Mouse (Mus musculus) macrophage (primary cell): ENCODE data around the gene Hspg2. TPM values are rescaled to one million over a fixed set of nuclear protein-coding genes. Genes with fewer than 3 reads are reported as not detected.
"Not testable (repeated sequence)": the region's sequence is repeated elsewhere in the genome, so short reads cannot be mapped to it uniquely, and the experiment has no call there.

Experiments
- H3K27ac ChIP-seq: fragments of 350-480 bp; formaldehyde crosslinking; 2 replicates; pipeline ENCODE4 v1.9.0; 2021
- H3K36me3 ChIP-seq: fragments of 350-480 bp; formaldehyde crosslinking; 2 replicates; pipeline ENCODE4 v1.9.0; 2021; ENCODE audit errors: inconsistent target
- H3K4me3 ChIP-seq: fragments of 350-480 bp; formaldehyde crosslinking; 2 replicates; pipeline ENCODE4 v1.9.0; 2021; ENCODE audit errors: inconsistent target
- H3K79me2 ChIP-seq: fragments of 350-480 bp; formaldehyde crosslinking; 2 replicates; pipeline ENCODE4 v1.9.0; 2021; ENCODE audit errors: inconsistent target
- WGBS: methylation state at CpG from one replicate; pipeline ENCODE4 v1.1.7; 2026; ENCODE audit warnings: inconsistent platforms; ENCODE audit not compliant: missing documents; 5-methylcytosine and 5-hydroxymethylcytosine counted together
- polyA plus RNA-seq: library from polyadenylated mRNA; stranded (reverse); fragments of 250-400 nt; gene quantifications from 3 replicates; pipeline ENCODE4 v1.2.4, GENCODE M21; 2018; ENCODE audit warnings: inconsistent platforms

The Hspg2 gene
- polyA plus RNA-seq, 1 experiment from 2014 or later, result 0.06 TPM

DNA sequence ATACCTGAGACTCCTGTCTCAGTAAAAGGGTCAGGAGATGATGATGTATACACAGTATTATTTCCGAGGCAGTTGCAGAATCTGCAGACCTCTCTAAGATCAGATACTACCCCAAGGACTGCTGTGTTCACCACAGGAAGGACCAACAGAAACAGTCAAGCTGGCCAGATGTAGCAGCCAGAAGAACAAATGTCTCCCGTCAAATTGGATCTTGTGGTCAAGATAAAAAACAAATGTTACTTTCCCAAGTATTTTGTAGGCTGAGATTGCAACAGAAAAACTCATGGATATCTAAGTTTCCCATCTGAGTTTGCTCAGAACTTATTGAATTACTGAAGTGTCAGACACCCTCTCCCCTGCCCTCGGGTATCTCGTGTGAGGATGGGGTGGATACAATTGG lies 111.2 kb downstream of the Hspg2 start:
- H3K79me2 ChIP-seq, result no peaks in the 10 kb centered on the region
- no peak overlapping the region for H3K4me3 ChIP-seq
- H3K36me3 ChIP-seq, result no peaks in the 10 kb centered on the region
- H3K27ac ChIP-seq, result no peak overlapping the region
- 55% methylated on average over 4 of the region's 4 CpGs for WGBS

- H3K4me3 ChIP-seq, result no peak overlapping the region
- H3K79me2 ChIP-seq, result no peaks in the 10 kb centered on the region
- 94% methylated on average over 2 of the region's 2 CpGs for WGBS
Measured at GRCm38 (mm10) chr4:137580299-137580698, 111.7 kb downstream of the Hspg2 start.

DNA sequence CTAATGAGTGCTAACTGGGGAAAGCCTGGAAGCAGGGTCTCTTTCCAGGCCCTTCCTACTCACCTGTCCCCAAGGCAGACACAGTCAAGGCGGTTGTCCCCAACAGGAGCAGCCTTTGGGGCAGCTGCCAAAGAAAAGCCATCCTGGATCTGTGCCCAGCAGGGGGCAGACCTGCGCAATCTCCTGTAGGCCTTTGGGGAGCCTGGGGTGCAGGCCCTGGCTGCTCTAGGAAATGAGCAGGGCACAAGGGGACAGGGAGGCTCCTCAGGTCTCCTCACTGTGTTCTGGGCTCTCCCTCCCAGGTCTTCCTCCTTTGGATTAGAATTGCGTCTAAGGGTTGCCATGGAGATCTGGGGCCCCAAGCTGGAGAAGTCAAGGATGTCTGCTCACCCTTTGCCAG lies 113.2 kb downstream of the Hspg2 start:
- H3K27ac ChIP-seq, result no peak overlapping the region
- no peaks in the 10 kb centered on the region for H3K36me3 ChIP-seq
- 91% methylated on average over 2 of the region's 3 CpGs for WGBS

More at GRCm38 (mm10) chr4:137580299-137580698, 111.7 kb downstream of the Hspg2 start:
- H3K27ac ChIP-seq, result no peak overlapping the region
- H3K36me3 ChIP-seq, result no peaks in the 10 kb centered on the region

GRCm38 (mm10) chr4:137589095-137589494 lies 120.5 kb downstream of the Hspg2 start:
- H3K36me3 ChIP-seq, H3K4me3 ChIP-seq, H3K79me2 ChIP-seq, H3K27ac ChIP-seq: not testable (repeated sequence)
- WGBS, result no CpG with 5 or more reads among the region's 3 CpGs

More for the DNA sequence above, 113.2 kb downstream of the Hspg2 start:
- H3K4me3 ChIP-seq, result no peak overlapping the region
- H3K79me2 ChIP-seq, result no peaks in the 10 kb centered on the region

DNA sequence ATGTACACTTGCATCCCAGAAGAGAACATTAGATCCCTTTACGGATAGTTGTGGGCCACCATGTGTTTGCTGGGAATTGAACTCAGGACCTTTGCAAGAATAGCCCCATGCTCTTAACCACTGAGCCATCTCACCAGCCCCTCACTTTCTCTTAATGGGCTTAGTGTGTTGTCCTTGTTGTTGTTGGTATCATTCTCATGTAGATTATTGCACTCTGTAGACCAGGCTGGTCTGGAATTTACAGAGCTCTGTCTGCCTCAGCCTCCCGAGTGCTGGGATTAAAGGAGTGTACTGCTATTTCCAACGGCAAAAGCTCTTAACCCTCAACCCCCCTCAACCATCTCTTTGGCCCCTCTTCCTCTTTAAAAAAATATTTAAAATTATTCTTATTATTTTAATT lies 121.0 kb downstream of the Hspg2 start:
- Histone ChIP-seq H3K79me2 (peaks cover 3% of the 10 kb centered on the region), H3K36me3 (no peaks in the 10 kb centered on the region), H3K27ac (no peak overlapping the region), H3K4me3 (no peak overlapping the region)
- WGBS, result 95% methylated on average over 3 of the region's 3 CpGs

DNA sequence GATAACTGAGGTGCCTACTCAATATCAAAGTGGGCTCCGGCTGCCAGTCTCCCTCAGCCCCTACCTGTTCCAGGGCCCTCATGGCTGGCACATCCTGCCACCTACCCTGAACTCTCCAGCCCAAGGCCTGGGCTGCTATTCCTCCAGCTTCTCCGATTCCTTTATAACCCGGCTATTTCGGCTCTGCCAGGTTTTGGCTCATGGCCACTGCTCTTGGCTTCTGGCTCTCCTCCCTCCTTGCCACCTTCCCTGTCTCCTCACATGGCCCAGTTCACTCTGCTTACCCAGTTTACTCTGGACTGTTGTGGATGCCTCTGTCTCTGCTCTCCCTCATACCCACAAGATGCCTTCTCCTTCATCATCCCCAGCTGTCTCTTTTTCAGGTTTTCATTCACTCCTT lies 122.4 kb downstream of the Hspg2 start:
- Histone ChIP-seq H3K36me3 (no peaks in the 10 kb centered on the region), H3K27ac (no peak overlapping the region), H3K79me2 (peaks cover 17% of the 10 kb centered on the region), H3K4me3 (no peak overlapping the region)
- 94% methylated on average over 4 of the region's 4 CpGs for WGBS

DNA sequence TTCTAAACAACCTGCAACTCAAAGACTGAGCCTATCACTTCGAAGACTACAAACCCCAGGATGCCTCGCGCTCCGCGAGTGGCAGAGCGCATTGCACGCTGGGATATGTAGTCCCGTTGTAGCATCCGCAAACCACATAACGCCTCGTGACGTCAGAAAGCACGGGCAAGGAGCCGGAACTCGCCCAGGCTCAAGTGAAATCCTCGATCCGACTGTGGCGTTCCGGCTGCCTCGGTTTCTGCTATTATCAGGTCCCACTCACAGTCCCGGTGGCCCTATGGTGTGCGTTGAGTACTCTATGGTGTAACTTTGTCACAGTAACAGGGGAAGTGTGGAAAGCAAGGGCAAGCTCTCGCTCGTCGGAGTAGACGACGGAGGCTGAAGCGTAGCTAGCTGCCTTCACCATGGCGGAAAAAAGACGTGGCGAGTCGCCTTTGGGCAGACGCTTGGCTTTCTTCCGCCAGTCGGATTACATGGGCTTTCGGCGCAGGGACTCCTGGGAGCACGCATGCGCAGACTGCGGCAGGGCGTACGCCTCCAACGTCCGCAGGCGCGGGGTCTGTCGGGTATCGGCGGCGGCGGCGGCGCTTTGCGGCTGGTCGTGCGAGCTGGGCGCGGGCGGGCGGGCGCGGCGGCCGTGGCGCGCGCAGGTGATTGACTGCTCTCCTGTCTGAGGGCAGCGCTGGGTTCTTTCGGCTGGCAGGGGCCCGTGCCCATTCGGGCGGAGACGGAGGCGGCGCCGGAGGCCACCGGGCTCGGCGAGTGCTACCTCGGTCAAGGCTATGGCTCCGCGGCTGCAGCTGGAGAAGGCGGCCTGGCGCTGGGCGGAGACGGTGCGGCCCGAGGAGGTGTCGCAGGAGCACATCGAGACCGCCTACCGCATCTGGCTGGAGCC lies 125.3 kb downstream of the Hspg2 start, which contains the start of gene Usp48:
TSS of gene Usp48 (plus strand) at position 155 of the 895 bp plus-strand sequence.
- H3K36me3 ChIP-seq, result no peaks in the 10 kb centered on the region
- under 1% methylated on average over 84 of the region's 92 CpGs for WGBS
- H3K79me2 ChIP-seq, result peaks cover 46% of the 10 kb centered on the region
- peak within 1 kb of the TSS; percentile 84 for H3K4me3 ChIP-seq
- peak within 1 kb of the TSS; percentile 98 for H3K27ac ChIP-seq

DNA sequence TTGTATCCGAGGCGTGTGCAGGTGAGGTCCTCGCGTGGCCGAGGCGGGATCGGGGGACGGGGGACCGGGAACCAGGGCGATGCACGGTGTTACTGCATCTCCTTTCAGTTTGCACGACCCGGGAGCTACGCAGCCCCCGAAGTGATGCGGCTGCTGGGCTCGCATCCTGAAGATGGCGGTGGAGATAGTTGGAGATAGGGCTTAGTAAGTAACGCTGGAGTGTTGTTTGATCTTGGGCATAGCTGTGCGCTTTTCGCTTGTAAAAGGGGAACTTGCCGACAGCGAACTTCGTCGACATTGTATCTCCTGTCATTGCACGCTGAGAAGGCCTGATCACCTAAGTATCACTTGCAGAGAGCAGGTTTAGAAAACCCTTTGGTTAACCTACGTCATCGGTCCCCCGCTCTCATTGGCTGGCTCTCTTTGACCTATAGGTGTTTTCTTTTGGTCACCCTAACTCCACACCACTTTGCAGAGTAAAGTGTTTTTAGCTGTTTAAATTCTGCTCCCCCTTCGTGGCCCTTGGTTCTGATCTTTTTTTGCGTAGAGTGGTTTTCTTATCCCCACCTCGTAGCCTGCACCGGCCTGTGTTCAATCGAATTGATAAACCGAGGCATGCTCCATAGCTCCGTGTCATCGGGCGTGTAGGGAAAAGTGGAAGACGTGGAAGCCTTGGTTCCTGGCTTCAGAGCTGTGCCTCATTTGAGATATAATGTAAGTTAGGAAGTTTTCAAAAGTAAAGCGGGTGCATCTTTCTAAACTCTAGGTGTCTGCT lies 126.1 kb downstream of the Hspg2 start:
- peak overlapping the region; percentile 84 for H3K4me3 ChIP-seq
- 2% methylated on average over 40 of the region's 40 CpGs for WGBS

GRCm38 (mm10) chr4:137597098-137597630 lies 128.6 kb downstream of the Hspg2 start:
- no peak overlapping the region for H3K27ac ChIP-seq

More for the DNA sequence above, 126.1 kb downstream of the Hspg2 start:
- Histone ChIP-seq H3K79me2 (peaks cover 54% of the 10 kb centered on the region), H3K27ac (peak overlapping the region; percentile 59), H3K36me3 (no peaks in the 10 kb centered on the region)

GRCm38 (mm10) chr4:137598577-137598976 lies 130.0 kb downstream of the Hspg2 start:
- no peak overlapping the region for H3K27ac ChIP-seq
- no peaks in the 10 kb centered on the region for H3K36me3 ChIP-seq
- peaks cover 93% of the 10 kb centered on the region for H3K79me2 ChIP-seq
- no peak overlapping the region for H3K4me3 ChIP-seq
- WGBS, result 95% methylated on average over 5 of the region's 5 CpGs

More at GRCm38 (mm10) chr4:137597098-137597630, 128.6 kb downstream of the Hspg2 start:
- H3K4me3 ChIP-seq, result no peak overlapping the region
- WGBS, result 100% methylated on average over 4 of the region's 4 CpGs
- no peaks in the 10 kb centered on the region for H3K36me3 ChIP-seq
- peaks cover 79% of the 10 kb centered on the region for H3K79me2 ChIP-seq

DNA sequence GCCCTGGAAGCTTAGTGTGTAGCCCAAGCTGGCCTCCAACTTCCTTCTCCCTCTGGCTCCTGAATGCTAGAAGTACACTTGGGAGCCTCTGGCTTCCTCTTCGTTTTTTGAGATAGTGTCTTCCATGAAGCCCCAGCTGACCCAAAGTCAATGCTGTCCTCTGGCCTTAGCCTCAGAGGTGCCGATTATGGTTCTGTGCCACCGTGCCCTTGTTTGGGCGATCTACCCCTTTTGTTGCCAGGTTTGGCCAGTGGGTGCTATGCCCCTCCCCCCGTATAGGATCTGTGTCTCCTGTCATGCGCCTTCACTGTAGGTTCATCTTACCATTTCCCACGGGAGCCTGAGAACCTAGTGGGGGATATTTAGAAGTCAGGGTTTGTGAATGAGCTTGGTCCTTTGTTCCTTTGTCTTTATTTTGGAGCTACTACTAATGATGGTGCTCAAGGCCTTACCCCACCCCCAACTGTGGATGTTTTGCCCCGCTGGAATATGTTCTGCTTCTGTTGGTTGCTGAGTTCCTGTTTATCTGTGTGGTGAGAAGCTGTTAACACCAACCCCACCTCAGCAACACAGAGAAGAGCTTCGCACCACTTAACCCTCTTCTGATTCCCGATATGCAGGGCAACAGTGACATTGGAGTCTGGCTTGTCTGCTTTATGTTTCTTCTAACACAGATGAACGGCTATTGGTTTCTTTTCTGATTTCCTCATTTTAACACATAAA lies 135.0 kb downstream of the Hspg2 start:
- no peak overlapping the region for H3K27ac ChIP-seq
- 56% methylated on average over 11 of the region's 11 CpGs for WGBS
- H3K4me3 ChIP-seq, result no peak overlapping the region
- peaks cover 99% of the 10 kb centered on the region for H3K79me2 ChIP-seq
- peaks cover 31% of the 10 kb centered on the region; the same call in 1 of the 2 replicates for H3K36me3 ChIP-seq

DNA sequence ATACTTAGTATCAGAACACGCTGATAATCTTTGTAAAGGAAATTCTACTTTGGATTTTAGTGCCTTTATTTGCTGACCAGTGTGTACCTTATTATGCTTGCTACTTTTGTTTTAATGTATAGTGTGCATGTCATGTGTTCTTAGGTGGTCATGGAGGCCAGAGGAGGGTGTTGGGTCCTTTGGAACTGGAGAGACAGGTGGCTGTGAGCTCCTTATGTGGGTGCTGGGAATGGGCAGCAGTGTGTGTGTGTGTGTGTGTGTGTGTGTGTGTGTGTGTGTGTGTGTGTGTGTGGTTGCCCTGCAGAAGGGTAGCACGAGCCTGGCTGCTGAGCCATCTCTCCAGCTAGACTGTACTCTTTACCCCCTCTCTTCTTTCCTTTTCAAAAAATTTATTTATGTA lies 138.5 kb downstream of the Hspg2 start:
- H3K79me2 ChIP-seq, result peaks cover 64% of the 10 kb centered on the region
- no peak overlapping the region for H3K27ac ChIP-seq
- WGBS, result 100% methylated on average over 1 of the region's 2 CpGs
- H3K36me3 ChIP-seq, result peaks cover 42% of the 10 kb centered on the region; the same call in 1 of the 2 replicates
- H3K4me3 ChIP-seq, result no peak overlapping the region

- Histone ChIP-seq H3K27ac (peak overlapping the region; percentile 68), H3K4me3 (no peak overlapping the region), H3K36me3 (peaks cover 62% of the 10 kb centered on the region; the same call in 1 of the 2 replicates), H3K79me2 (peaks cover 42% of the 10 kb centered on the region)
- 28% methylated on average over 7 of the region's 7 CpGs for WGBS
Measured at GRCm38 (mm10) chr4:137609281-137609680, 140.7 kb downstream of the Hspg2 start.

DNA sequence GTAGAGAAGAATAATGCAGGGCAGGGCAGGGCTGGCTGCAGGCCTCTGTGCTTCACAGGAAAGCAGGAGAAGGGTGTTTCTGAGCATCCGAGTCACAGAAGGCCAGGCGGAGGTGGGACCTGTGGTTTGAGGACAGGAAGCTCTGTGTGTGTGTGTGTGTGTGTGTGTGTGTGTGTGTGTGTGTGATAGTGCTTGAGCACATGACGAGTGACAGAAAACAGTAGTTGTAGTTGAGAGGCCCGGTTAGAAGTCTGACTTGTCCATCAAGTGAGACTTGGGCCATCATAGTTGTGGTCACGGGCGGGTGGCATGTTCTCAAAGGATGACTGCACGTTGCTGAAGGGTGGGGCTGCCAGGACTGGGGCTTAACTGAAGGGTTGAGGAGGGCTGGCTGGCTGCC lies 141.1 kb downstream of the Hspg2 start:
- H3K27ac ChIP-seq, result peak overlapping the region; percentile 68
- H3K79me2 ChIP-seq, result peaks cover 38% of the 10 kb centered on the region
- WGBS, result 18% methylated on average over 5 of the region's 7 CpGs
- H3K4me3 ChIP-seq, result no peak overlapping the region
- peaks cover 67% of the 10 kb centered on the region; the same call in 1 of the 2 replicates for H3K36me3 ChIP-seq
